Mouse (Mus musculus) hindbrain, embryonic 15.5 days (tissue): Measurements from ENCODE around the gene Supt6. TPM values are rescaled to one million over a fixed set of nuclear protein-coding genes. Genes with fewer than 3 reads are reported as not detected.
A peak's percentile ranks its signal among the peaks of the same experiment; 100 is the strongest.

Experiments used
- ATAC-seq: fragments of 200-750 bp; cut with Nextera tagmentation; 2 replicates; pipeline ENCODE4 v1.8.0; 2017; ENCODE audit warnings: low read depth, moderate number of reproducible peaks, moderate TSS enrichment; ENCODE audit not compliant: low FRiP score
- H3K27ac ChIP-seq: fragments of 300-500 bp; sonication (generic); replicated peaks from 2 replicates; pipeline ENCODE4 v1.5.1; 2015; ENCODE audit warnings: mild to moderate bottlenecking, inconsistent platforms
- H3K27me3 ChIP-seq: fragments of 300-500 bp; sonication (generic); 2 replicates; pipeline ENCODE4 v1.6.1; 2015; ENCODE audit warnings: control low read depth, inconsistent platforms
- H3K36me3 ChIP-seq: fragments of 300-500 bp; sonication (generic); 2 replicates; pipeline ENCODE4 v1.6.1; 2015; ENCODE audit warnings: control low read depth, inconsistent platforms
- H3K4me1 ChIP-seq: fragments of 300-500 bp; sonication (generic); replicated peaks from 2 replicates; pipeline ENCODE4 v1.6.1; 2015; ENCODE audit warnings: control low read depth, inconsistent platforms
- H3K4me2 ChIP-seq: fragments of 300-500 bp; sonication (generic); 2 replicates; pipeline ENCODE4 v1.6.1; 2015; ENCODE audit warnings: moderate library complexity, mild to moderate bottlenecking, inconsistent platforms
- H3K4me3 ChIP-seq: fragments of 300-500 bp; sonication (generic); 2 replicates; pipeline ENCODE4 v1.5.1; 2015; ENCODE audit warnings: mild to moderate bottlenecking, inconsistent platforms
- H3K9ac ChIP-seq: fragments of 300-500 bp; sonication (generic); 2 replicates; pipeline ENCODE4 v1.6.1; 2015; ENCODE audit warnings: inconsistent platforms
- H3K9me3 ChIP-seq: fragments of 300-500 bp; sonication (generic); 2 replicates; pipeline ENCODE4 v1.6.1; 2016; ENCODE audit warnings: control low read depth, inconsistent platforms
- WGBS: fragments of 180-500 bp; shearing (Covaris S2); methylation state at CpG from one replicate; pipeline ENCODE4 v1.1.7; 2015; 5-methylcytosine and 5-hydroxymethylcytosine counted together
- polyA plus RNA-seq: library from polyadenylated mRNA; unstranded; fragments of >200 nt; fragmentation: Nextera tagmentation; extraction: Ambion mirVana; gene quantifications from 2 replicates; pipeline ENCODE4 v1.2.1, GENCODE M21; 2015

The Supt6 gene
- polyA plus RNA-seq, 1 experiment from 2014 or later, result 27.4 TPM

DNA sequence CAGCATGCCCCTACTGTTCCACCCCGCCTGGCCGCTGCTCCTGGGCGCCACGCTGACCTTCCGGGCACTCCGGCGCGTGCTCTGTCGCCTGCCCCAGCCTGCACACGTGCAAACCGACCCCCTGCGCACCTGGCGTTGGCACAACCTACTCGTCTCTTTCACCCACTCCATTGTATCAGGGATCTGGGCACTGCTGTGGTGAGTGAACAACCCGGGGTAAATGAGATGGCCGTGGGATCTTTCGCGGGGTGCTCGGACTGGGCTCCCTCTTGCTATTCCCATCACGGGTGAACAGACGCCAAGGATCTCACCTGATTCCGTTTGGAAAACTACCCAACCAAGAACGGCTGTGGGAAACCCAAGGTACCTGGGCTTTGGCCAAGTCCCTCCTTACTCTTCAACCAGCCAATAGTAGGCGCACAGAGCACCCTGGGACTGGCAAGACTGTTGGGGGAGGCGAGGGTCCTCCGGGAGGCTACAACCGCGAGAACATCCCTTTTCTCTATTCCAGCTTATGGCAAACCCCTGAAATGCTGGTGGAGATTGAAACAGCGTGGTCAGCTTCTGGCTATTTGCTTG, 66.8 kb downstream of the Supt6 start:
- 0 out of 2 replicates have a peak, but pooled peaks have one; percentile 1 for ATAC-seq
- H3K4me1 ChIP-seq, result peaks cover 67% of the 10 kb centered on the region
- no peaks in the 10 kb centered on the region for H3K27me3 ChIP-seq
- H3K36me3 ChIP-seq, result peaks cover 28% of the 10 kb centered on the region
- H3K9ac ChIP-seq, result peak overlapping the region; percentile 56
- no peaks in the 10 kb centered on the region for H3K9me3 ChIP-seq
- peak overlapping the region; percentile 89 for H3K27ac ChIP-seq
- H3K4me2 ChIP-seq, result peak overlapping the region; percentile 87
- 3% methylated on average over 29 of the region's 29 CpGs for WGBS
- H3K4me3 ChIP-seq, result peak overlapping the region; percentile 78

DNA sequence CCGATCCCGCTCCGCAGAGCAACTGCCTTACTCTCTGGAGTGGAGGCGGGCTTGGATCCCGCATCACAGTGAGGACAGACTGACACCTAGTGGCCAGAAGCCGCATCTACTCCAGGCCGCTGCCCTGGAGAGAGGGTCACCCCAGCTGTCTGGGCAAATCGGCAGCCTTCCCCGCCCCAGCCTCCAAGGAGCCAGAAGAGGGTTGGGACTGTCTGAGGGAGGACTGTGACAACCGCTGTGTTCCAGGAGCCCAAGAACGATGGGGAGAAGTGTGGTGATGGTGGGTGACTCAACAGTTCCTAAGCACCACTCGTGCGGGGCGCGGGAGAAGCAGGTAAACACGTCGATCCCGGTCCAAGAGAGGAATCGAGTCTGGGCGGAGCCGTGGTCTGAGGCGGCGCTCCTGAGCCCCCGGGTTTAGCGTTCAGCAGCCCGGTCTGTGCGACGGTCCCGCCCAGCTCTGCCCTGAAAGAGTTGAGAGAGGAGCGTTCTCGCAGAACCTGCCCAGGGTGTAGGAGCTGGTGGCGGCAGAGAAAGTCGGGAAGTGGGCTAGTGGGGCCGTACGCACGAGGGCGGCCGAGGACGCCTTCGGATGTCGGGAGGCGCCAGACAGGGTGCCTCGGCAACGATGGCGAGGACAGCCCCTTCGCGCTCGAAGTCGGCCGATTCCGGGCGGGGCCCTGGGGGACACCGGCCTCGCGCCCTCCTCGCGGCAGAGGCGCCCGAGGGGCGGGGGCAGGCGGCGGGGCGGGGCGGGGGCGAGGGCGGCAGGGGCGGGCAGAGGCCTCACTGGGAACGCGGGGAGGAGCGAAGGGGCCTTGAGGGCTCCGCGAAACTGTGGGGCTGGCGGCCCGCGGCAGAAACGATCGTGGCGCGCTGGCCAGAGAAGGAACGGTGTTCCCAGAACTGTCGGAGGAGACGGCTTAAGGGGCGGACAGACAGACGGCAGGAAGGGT, 67.6 kb downstream of the Supt6 start:
- Histone ChIP-seq H3K27ac (peak overlapping the region; percentile 89), H3K27me3 (no peaks in the 10 kb centered on the region), H3K9me3 (no peaks in the 10 kb centered on the region), H3K4me1 (peaks cover 64% of the 10 kb centered on the region), H3K9ac (peak overlapping the region; percentile 56), H3K4me3 (peak overlapping the region; percentile 78), H3K4me2 (peak overlapping the region; percentile 87), H3K36me3 (peaks cover 28% of the 10 kb centered on the region)
- ATAC-seq, result peak; percentile 82
- WGBS, result under 1% methylated on average over 76 of the region's 84 CpGs

DNA sequence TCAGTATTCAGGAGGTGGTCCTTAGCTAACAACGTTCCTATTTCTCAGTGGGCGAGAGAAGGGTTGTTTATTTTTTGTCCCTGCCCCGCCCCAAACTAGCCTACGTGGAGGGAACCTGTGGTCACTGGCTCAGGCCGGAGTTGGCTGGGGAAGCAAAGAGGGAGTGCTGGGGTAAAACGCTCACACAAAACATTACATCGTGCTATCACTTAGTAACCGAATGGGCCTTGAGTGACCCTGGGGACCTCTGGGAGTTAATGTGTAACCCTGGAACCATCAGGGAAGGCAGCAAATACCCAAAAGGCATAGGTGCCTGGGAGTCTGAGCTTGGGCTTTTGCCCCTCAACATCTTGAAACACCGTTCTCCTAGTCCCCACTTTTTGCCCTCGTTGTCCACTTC, 68.3 kb downstream of the Supt6 start:
- peaks cover 63% of the 10 kb centered on the region for H3K4me1 ChIP-seq
- no peak overlapping the region for H3K9ac ChIP-seq
- peak overlapping the region; percentile 89 for H3K27ac ChIP-seq
- H3K27me3 ChIP-seq, result no peaks in the 10 kb centered on the region
- peak; percentile 1; the same call in 1 of the 2 replicates for ATAC-seq
- peak overlapping the region; percentile 87 for H3K4me2 ChIP-seq
- H3K4me3 ChIP-seq, result peak overlapping the region; percentile 78
- no peaks in the 10 kb centered on the region for H3K9me3 ChIP-seq
- peaks cover 28% of the 10 kb centered on the region for H3K36me3 ChIP-seq
- WGBS, result under 1% methylated on average over 10 of the region's 10 CpGs

DNA sequence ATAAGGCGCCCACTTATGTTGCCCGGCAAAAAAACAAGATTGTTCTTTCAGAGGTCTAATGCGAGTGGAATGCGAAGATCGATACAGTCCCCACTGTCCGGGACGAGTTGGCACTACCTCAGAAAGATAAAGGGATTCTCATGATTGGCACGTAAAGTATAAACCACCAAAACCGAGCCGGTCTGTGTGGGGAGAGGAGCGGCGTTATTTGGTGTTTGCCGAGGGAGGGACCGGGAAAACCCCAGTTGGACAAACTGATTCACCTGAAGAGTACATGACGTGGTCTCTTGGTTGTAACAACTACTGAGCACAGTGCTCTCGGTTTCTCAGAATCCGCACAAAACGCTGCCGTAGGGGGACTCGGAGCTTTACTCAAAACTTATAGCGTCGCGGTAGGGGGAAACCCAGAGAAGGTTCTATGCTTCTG, 68.9 kb downstream of the Supt6 start:
- WGBS, result 1% methylated on average over 23 of the region's 23 CpGs
- ATAC-seq, result no peak
- peak overlapping the region; percentile 78 for H3K4me3 ChIP-seq
- H3K27me3 ChIP-seq, result no peaks in the 10 kb centered on the region
- H3K36me3 ChIP-seq, result peaks cover 25% of the 10 kb centered on the region
- peak overlapping the region; percentile 87 for H3K4me2 ChIP-seq
- H3K27ac ChIP-seq, result peak overlapping the region; percentile 83
- H3K9ac ChIP-seq, result peak overlapping the region; percentile 57
- peaks cover 58% of the 10 kb centered on the region for H3K4me1 ChIP-seq
- H3K9me3 ChIP-seq, result no peaks in the 10 kb centered on the region

DNA sequence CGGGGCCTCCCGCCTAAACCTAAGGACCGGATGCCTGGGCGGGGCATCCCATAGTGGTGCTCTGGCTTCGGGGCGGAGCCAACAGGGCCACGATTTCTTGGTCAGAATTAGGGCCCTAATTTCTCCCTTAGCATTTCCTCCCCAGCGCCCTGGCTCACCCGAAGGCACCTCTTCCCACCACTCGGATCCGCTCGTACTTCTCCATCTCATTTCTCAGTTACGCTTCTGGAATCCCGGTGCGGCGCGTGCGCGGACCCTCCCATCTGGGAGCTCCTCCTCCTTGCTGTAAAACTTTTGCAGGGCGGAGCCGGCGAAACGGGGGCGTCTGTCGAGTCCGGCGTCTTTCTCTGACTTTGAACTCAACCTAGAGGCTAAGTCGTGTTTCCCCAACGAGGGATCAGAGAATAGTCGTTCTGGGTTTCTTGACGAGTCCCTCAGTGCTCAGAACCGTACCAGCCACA, 69.4 kb downstream of the Supt6 start, which contains the start of the genes Nek8 and Tlcd1:
Nek8 (minus strand) TSS at position 274 of the 461 bp plus-strand sequence.
Tlcd1 (plus strand) TSS at position 310 of the 461 bp plus-strand sequence.
- H3K36me3 ChIP-seq, result peaks cover 20% of the 10 kb centered on the region
- H3K9ac ChIP-seq, result peak within 1 kb of the TSS; percentile 57
- ATAC-seq, result peak; percentile 71
- H3K9me3 ChIP-seq, result no peaks in the 10 kb centered on the region
- H3K27me3 ChIP-seq, result no peaks in the 10 kb centered on the region
- peak within 1 kb of the TSS; percentile 87 for H3K4me2 ChIP-seq
- H3K4me1 ChIP-seq, result peaks cover 53% of the 10 kb centered on the region
- WGBS, result under 1% methylated on average over 32 of the region's 32 CpGs
- H3K27ac ChIP-seq, result peak within 1 kb of the TSS; percentile 89
- H3K4me3 ChIP-seq, result peak within 1 kb of the TSS; percentile 78

DNA sequence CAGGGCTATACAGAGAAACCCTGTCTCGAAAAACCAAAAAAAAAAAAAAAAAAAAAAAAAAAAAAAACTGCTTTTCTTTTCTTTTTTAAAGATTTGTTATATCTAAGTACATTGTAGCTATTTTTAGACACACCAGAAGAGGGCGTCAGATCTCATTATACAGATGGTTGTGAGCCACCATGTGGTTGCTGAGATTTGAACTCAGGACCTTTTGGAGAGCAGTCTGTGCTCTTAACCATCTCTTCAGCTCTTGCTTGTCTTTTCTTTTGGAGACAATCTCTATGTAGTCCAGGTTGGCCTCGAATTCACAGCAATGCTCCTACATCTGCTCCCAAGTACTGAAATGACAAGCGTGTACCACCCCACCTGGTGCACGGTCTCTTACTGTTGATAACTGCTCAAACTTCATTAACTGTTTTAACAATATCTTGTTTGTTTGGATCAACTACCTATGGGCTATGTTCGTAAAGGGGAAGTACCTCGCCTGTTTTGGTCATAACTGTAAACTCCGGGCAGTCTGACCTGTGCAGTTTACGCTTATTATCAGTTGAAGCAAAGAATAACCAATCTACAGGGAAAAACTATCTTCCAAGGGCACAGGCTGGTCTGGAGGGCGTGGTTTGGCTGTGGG, 69.9 kb downstream of the Supt6 start:
- Histone ChIP-seq H3K4me2 (peak overlapping the region; percentile 87), H3K27ac (peak overlapping the region; percentile 83), H3K9ac (peak overlapping the region; percentile 57), H3K4me3 (peak overlapping the region; percentile 78), H3K9me3 (no peaks in the 10 kb centered on the region), H3K36me3 (peaks cover 15% of the 10 kb centered on the region), H3K27me3 (no peaks in the 10 kb centered on the region), H3K4me1 (peaks cover 49% of the 10 kb centered on the region)
- no peak for ATAC-seq
- WGBS, result 6% methylated on average over 9 of the region's 10 CpGs

DNA sequence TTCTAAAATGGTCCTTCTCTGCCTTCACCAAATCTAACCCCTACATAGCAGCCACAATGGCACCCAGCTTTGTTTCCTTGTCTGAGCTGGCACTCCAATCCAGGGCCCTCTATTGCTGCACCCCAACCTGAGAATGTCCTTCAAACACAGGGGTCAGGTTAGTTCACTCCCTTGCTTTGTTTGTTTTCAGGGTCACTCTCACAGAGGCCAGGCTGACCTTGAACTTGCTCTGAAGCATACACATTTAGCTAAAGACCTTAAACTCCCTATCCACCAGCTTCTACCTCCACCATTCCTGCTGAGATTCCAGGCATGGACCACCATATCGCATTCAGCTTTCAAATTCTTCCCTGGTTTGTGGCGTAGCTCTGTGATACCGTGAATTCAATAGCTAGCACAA, 71.3 kb downstream of the Supt6 start:
- 0 out of 2 replicates have a peak overlapping the region, but pooled peaks have one; percentile 1 for H3K9ac ChIP-seq
- no peak overlapping the region for H3K4me3 ChIP-seq
- H3K9me3 ChIP-seq, result no peaks in the 10 kb centered on the region
- ATAC-seq, result no peak
- peaks cover 36% of the 10 kb centered on the region for H3K4me1 ChIP-seq
- 90% methylated on average over 3 of the region's 3 CpGs for WGBS
- H3K27me3 ChIP-seq, result no peaks in the 10 kb centered on the region
- H3K4me2 ChIP-seq, result no peak overlapping the region
- peaks cover 1% of the 10 kb centered on the region; the same call in 1 of the 2 replicates for H3K36me3 ChIP-seq
- no peak overlapping the region for H3K27ac ChIP-seq

DNA sequence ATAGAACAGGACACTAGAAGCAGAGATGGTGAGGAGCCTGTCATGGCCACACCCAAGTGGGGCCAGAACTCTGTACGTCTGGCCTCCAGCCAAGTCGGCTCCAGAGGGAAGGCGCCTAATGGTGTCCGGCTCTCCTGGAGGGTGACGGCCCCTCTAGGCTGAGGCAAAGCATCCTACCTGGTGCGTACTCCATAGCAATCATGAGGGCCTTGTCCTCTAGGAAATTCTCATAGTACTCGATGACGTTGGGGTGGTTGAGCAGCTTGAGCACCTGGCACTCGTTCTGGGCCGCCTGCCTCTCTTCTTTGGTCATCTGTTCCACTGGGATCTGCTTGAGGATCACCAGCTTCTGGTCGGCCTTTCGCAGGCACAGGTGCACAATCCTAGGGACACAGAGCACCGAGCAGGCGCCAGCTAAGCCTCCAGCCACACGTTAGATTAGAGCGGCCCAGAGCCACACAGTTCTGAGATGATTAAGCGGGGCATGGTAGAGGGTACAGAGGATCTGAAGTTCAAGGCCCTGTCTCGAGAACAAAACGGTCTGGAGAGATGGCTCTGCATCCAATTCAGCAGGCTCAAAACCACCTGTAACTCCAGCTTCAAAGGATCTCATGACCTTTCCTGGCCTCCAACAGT, 72.9 kb downstream of the Supt6 start:
- 92% methylated on average over 19 of the region's 19 CpGs for WGBS
- Histone ChIP-seq H3K27ac (no peak overlapping the region), H3K4me3 (no peak overlapping the region), H3K4me2 (no peak overlapping the region), H3K27me3 (no peaks in the 10 kb centered on the region), H3K9me3 (no peaks in the 10 kb centered on the region), H3K36me3 (no peaks in the 10 kb centered on the region), H3K4me1 (peaks cover 20% of the 10 kb centered on the region), H3K9ac (no peak overlapping the region)
- ATAC-seq, result no peak

DNA sequence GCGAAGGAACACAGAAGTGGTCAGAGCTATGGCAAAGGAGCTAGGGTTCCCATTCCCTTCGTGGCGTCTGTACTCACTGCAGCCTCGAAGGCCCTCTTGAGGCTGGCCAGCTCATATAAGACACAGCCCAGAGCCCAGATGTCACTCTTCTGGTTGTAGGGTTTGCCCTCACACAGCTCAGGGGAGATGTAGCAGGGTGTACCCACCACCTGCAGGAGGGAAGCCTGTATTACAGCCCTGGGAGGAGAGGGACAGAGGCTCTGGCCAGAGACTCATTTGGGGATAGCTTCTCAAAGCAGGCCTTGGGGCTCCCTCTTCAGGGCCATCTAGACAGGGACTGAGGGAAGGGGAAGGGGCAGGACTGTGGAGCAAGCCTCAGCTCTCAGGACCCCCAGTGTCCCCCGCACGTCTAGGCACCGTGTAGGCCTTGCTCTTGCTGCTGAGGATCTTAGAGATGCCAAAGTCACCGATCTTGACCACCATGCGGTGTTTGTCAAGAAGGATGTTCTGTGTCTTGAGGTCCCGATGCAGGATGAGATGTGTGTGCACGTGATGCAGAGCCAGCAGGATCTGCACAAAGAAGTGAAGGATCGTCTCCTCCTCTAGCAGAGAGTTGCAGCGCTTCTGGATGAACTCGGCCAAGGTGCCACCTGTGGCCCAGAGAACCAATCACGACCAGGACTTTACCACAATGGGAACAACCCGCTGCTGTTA, 73.6 kb downstream of the Supt6 start:
- no peak overlapping the region for H3K4me3 ChIP-seq
- H3K27me3 ChIP-seq, result no peaks in the 10 kb centered on the region
- H3K36me3 ChIP-seq, result no peaks in the 10 kb centered on the region
- H3K9ac ChIP-seq, result no peak overlapping the region
- no peaks in the 10 kb centered on the region for H3K9me3 ChIP-seq
- no peak for ATAC-seq
- 82% methylated on average over 16 of the region's 16 CpGs for WGBS
- H3K4me1 ChIP-seq, result peaks cover 13% of the 10 kb centered on the region
- no peak overlapping the region for H3K4me2 ChIP-seq
- no peak overlapping the region for H3K27ac ChIP-seq

DNA sequence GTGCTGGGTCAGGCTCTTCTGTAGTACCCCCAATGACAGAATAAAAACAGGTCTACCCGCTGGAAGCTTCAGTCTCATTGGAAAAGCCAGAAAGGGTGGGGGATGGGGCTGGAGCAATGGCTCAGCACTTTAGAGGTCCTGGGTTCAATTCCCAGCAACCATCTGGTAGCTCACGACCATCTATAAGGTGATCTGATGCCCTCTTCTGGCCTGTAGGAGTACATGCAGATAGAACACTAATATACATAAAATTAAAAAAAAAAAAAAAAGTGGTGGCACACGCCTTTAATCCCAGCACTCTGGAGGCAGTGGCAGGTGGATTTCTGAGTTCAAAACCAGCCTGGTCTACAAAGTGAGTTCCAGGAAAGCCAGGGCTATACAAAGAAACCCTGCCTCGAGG, 74.5 kb downstream of the Supt6 start:
- Histone ChIP-seq H3K27ac (no peak overlapping the region), H3K9ac (no peak overlapping the region), H3K36me3 (no peaks in the 10 kb centered on the region), H3K4me1 (peaks cover 6% of the 10 kb centered on the region), H3K27me3 (no peaks in the 10 kb centered on the region), H3K9me3 (no peaks in the 10 kb centered on the region), H3K4me3 (no peak overlapping the region), H3K4me2 (no peak overlapping the region)
- ATAC-seq, result no peak
- WGBS, result 64% methylated on average over 4 of the region's 4 CpGs

DNA sequence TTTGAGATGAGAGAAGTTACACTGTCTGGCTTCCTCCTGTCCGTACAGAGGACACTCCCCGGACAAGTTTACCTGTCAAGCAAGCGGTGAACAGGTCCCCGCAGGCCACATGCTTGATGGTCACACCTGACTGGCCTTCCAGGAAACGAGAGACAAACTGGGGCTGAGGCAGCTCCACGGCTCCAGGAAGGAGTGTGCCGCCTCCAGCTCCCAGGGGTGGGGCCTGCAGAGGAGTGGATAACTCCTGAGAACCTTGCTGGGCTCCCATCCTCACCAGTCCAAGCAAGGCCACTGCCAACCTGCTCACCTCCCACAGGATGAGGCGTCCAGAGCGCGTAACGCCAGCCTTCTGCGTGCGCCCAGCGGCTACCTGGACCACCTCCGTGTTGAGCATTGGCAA, 75.5 kb downstream of the Supt6 start:
- no peaks in the 10 kb centered on the region for H3K9me3 ChIP-seq
- ATAC-seq, result no peak
- H3K27me3 ChIP-seq, result no peaks in the 10 kb centered on the region
- H3K36me3 ChIP-seq, result no peaks in the 10 kb centered on the region
- H3K4me3 ChIP-seq, result no peak overlapping the region
- no peak overlapping the region for H3K27ac ChIP-seq
- no peak overlapping the region for H3K4me2 ChIP-seq
- WGBS, result 93% methylated on average over 15 of the region's 15 CpGs
- H3K4me1 ChIP-seq, result peaks cover 9% of the 10 kb centered on the region
- no peak overlapping the region for H3K9ac ChIP-seq
